Mouse (Mus musculus) cortical plate, adult 2 months (tissue): Measurements from ENCODE around the gene Cel.

Experiments
- CTCF ChIP-seq: fragments of 200-500 bp; IDR thresholded peaks from 2 replicates; pipeline ENCODE4 v1.5.1; 2011; ENCODE audit warnings: mild to moderate bottlenecking, control low read depth, low read length; ENCODE audit not compliant: insufficient read depth; ENCODE audit errors: extremely low read depth
- POLR2A ChIP-seq: fragments of 200-500 bp; IDR thresholded peaks from 2 replicates; pipeline ENCODE4 v1.6.1; 2011; ENCODE audit warnings: mild to moderate bottlenecking, low read length, control low read depth; ENCODE audit not compliant: insufficient read depth; ENCODE audit errors: extremely low read depth

- no peak for TF ChIP-seq CTCF
- TF ChIP-seq POLR2A: no peak
Observed at GRCm38 (mm10) chr2:28564380-28564779, 1.2 kb upstream of the Cel start.
